Comparison of ENCODE assay signal across 11 mouse cellular contexts in the genomic region with DNA sequence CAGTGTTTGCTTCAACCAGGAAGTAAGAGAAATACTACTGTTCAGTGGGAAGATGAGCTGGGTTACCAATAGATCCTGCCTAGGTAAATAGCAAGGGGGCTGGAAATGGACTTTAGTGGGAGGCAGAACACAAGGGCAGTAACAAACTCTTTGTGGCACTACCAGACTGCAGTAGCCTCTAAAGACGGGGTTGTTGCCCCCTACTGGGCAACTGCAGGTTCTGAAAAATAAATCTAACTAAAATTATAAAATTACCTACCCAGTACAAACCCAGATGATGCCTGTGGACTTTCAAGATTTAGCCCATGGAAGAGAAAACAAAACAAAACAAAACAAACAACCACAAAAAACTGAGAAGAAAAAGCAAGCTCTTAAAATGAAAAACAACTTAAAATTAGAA. TPM values are rescaled to one million over a fixed set of nuclear protein-coding genes. Genes with fewer than 3 reads are reported as not detected.
DNase-seq lines count a peak whose midpoint lies in the region; ATAC-seq and TF ChIP-seq lines count a peak whose summit lies in the region.
"Had no signal": no experiment of that assay in that cellular context is flagged by ENCODE, and none has a peak within 500 bp of the region (broad histone marks: within the 10 kb centered on the region; RNA-seq: fewer than 3 reads in every experiment).

No protein-coding gene starts in this region.

- peak; percentile 39 for DNase-seq in heart, adult 11 months
- DNase-seq in heart, postnatal 10 days = no peak
- peak; percentile 19 for DNase-seq in lung, postnatal 0 days (ENCODE audit: low spot score)
- no peak for DNase-seq in lung, postnatal 4 days
- DNase-seq in cerebellum, adult 9-10 months = no peak
- DNase-seq: lung, adult 2 months had no signal

- peak; percentile 47 for TF ChIP-seq CTCF in lung, postnatal 0 days (IDR thresholded peaks at IDR 0.05)
- 0 out of 2 replicates have a peak, but pooled peaks have one; percentile 21 for TF ChIP-seq CTCF in bone marrow, adult 2 months (IDR thresholded peaks at IDR 0.05; ENCODE audit: control insufficient read depth, insufficient read depth, low read length)

- WGBS in lung, postnatal 0 days = 11% methylated on average over 1 of the region's 1 CpGs
- 22% methylated on average over 1 of the region's 1 CpGs for WGBS in bone marrow, adult 2 months

- no peaks in the 10 kb centered on the region for H3K27me3 ChIP-seq in lung, postnatal 0 days (replicated peaks; ENCODE audit: insufficient read depth, low read length)
- H3K27me3 ChIP-seq: heart, embryonic 15.5 days had no signal

- intact Hi-C loops in heart, postnatal 10 days (cut with DNase I) = no loop called here

- no peak for ATAC-seq in lung, postnatal 0 days
- 0 out of 2 replicates have a peak, but pooled peaks have one; percentile 33 for ATAC-seq in neutrophil, adult 5-6 weeks (ENCODE audit: extremely low read depth, insufficient number of reproducible peaks, low FRiP score, poor library complexity, severe bottlenecking)
- no peak for ATAC-seq in activated CD4-positive, CD25-positive, alpha-beta regulatory T cell, adult 4 months

- no peak for TF ChIP-seq POLR2A in bone marrow, adult 2 months (IDR thresholded peaks at IDR 0.05; ENCODE audit: borderline replicate concordance, control insufficient read depth, low read depth, low read length)

- H3K36me3 ChIP-seq in lung, postnatal 0 days (ENCODE audit: insufficient read depth, low read length) = peaks cover 34% of the 10 kb centered on the region

- no peaks in the 10 kb centered on the region for H3K4me1 ChIP-seq in lung, postnatal 0 days (ENCODE audit: insufficient read depth, low read depth, low read length)
- H3K4me1 ChIP-seq in bone marrow, adult 2 months (ENCODE audit: control insufficient read depth, insufficient read depth, low read length) = no peaks in the 10 kb centered on the region; the same call in 1 of the 2 replicates
- H3K4me1 ChIP-seq: forebrain, embryonic 10.5 days; heart, embryonic 15.5 days had no signal

- no peak overlapping the region for H3K4me3 ChIP-seq in lung, postnatal 0 days (ENCODE audit: low read depth, low read length)
- no peak overlapping the region for H3K4me3 ChIP-seq in bone marrow, adult 2 months (replicated peaks; ENCODE audit: control insufficient read depth, low read depth, low read length)
- H3K4me3 ChIP-seq: forebrain, embryonic 10.5 days; heart, embryonic 15.5 days had no signal

- no peak overlapping the region for H3K9ac ChIP-seq in lung, postnatal 0 days (replicated peaks; ENCODE audit: low read depth)
- H3K9ac ChIP-seq: heart, embryonic 15.5 days had no signal

- H3K27ac ChIP-seq in lung, postnatal 0 days (ENCODE audit: low read length) = no peak overlapping the region
- no peak overlapping the region for H3K27ac ChIP-seq in bone marrow, adult 2 months (ENCODE audit: control insufficient read depth, insufficient read depth, low read depth, low read length, poor library complexity)
- H3K27ac ChIP-seq: forebrain, embryonic 10.5 days; heart, embryonic 15.5 days had no signal

- TF ChIP-seq EP300 in lung, postnatal 0 days (IDR thresholded peaks at IDR 0.05) = no peak

- H3K4me2 ChIP-seq in lung, postnatal 0 days (replicated peaks; ENCODE audit: low read depth, low read length) = no peak overlapping the region
- H3K4me2 ChIP-seq: heart, embryonic 15.5 days had no signal

- H3K9me3 ChIP-seq in lung, postnatal 0 days (ENCODE audit: low read length) = no peaks in the 10 kb centered on the region
- H3K9me3 ChIP-seq: forebrain, embryonic 10.5 days; heart, embryonic 15.5 days had no signal

RNA-seq across cellular contexts. Expression of a gene that starts 20.6 kb away (rescaled TPM):
- 10 to 100 TPM; 23.4 to 26.3 TPM for total RNA-seq in heart, postnatal 10 days (2021)
- 18.5 and 24.7 TPM in 2 replicates for polyA plus RNA-seq in lung, postnatal 0 days (2015; fragmentation: Nextera tagmentation; extraction: Ambion mirVana)
- polyA plus RNA-seq in bone marrow, adult 2 months (2011; ENCODE audit: insufficient read depth, insufficient read length, low replicate concordance, missing spikeins) = 24.0 and 36.3 TPM in 2 replicates
- 14.5 and 19.5 TPM in 2 replicates for total RNA-seq in neutrophil, adult 5-6 weeks (2017)
- 10 to 100 TPM; 52.1 to 59.6 TPM for polyA plus RNA-seq in activated CD4-positive, CD25-positive, alpha-beta regulatory T cell, adult 4 months (2017; shearing (Covaris generic))

RNA-seq across cellular contexts. Expression of a gene that starts 20.8 kb away (rescaled TPM):
- 10 to 100 TPM; 85.3 to 92.4 TPM for total RNA-seq in heart, postnatal 10 days (2021)
- 147 and 163 TPM in 2 replicates for polyA plus RNA-seq in lung, postnatal 0 days (2015; fragmentation: Nextera tagmentation; extraction: Ambion mirVana)
- polyA plus RNA-seq in bone marrow, adult 2 months (2011; ENCODE audit: insufficient read depth, insufficient read length, low replicate concordance, missing spikeins) = 58.0 and 72.0 TPM in 2 replicates
- total RNA-seq in neutrophil, adult 5-6 weeks (2017) = 65.6 and 110 TPM in 2 replicates
- 100 to 1,000 TPM; 159 to 183 TPM for polyA plus RNA-seq in activated CD4-positive, CD25-positive, alpha-beta regulatory T cell, adult 4 months (2017; shearing (Covaris generic))

RNA-seq across cellular contexts. Expression of a gene that starts 38.5 kb away (rescaled TPM):
- not detected for total RNA-seq in heart, postnatal 10 days (2021)
- 0.33 and 0.58 TPM in 2 replicates for polyA plus RNA-seq in lung, postnatal 0 days (2015; fragmentation: Nextera tagmentation; extraction: Ambion mirVana)
- 2.5 and 3.8 TPM in 2 replicates for polyA plus RNA-seq in bone marrow, adult 2 months (2011; ENCODE audit: insufficient read depth, insufficient read length, low replicate concordance, missing spikeins)
- total RNA-seq in neutrophil, adult 5-6 weeks (2017) = 2.0 and 5.2 TPM in 2 replicates
- polyA plus RNA-seq in activated CD4-positive, CD25-positive, alpha-beta regulatory T cell, adult 4 months (2017; shearing (Covaris generic)) = 1 to 10 TPM in 1 of 2 experiments, under 1 TPM in 1; 0.97 to 1.0 TPM

Comparison
In these comparisons a context has a peak if more than half of its experiments do, and no peak if none do; other contexts are left out.
1. DNase-seq: peak in heart, adult 11 months (single experiment) and lung, postnatal 0 days (single experiment); none in heart, postnatal 10 days (0 of 2), lung, postnatal 4 days (0 of 2) and cerebellum, adult 9-10 months (single experiment).